11 mouse cellular contexts compared by ENCODE assay signal in the genomic region with DNA sequence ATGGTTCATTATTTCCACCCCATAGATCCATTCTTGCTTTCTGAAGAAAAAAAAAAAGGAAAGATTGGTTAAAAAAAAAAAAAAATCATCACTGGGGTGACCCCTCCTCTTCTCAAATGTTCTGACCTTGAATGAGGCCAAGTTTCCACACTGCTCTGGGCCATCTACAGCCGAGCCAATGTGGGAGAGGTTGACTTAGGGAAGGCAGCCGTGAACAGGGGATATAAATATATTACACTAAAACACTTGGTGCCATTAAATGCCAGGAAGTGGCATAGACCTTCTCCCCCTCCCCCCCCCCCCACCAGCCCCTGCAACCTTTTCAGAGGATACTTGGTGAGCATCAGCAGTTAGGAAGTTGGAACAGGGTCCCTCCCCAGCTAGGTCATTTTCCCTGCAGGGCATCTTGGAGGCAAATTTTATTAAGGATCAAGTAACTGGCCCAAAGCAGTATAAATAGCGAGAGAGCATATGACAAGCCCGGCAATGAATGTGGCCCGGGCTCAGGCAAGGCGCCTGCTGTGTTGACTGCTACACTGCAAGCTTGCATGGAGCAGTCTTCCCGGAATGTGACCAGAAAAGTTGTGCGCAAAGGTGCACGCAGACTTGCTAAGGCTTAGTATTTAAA.
DNase-seq lines count a peak whose midpoint lies in the region; ATAC-seq lines count a peak whose summit lies in the region.
"Had no signal": no experiment of that assay in that cellular context is flagged by ENCODE, and none has a peak within 500 bp of the region (broad histone marks: within the 10 kb centered on the region; RNA-seq: fewer than 3 reads in every experiment).

No protein-coding gene starts in this region.

- H3K27ac ChIP-seq in midbrain, embryonic 13.5 days, result no peak overlapping the region

- H3K36me3 ChIP-seq in midbrain, embryonic 13.5 days, result no peaks in the 10 kb centered on the region
- H3K36me3 ChIP-seq: G1E had no signal

- H3K27me3 ChIP-seq in midbrain, embryonic 13.5 days, result no peaks in the 10 kb centered on the region

- H3K9me3 ChIP-seq in midbrain, embryonic 13.5 days, result no peaks in the 10 kb centered on the region
- H3K9me3 ChIP-seq: G1E had no signal

- no peak overlapping the region for H3K4me3 ChIP-seq in midbrain, embryonic 13.5 days (replicated peaks)

- H3K4me1 ChIP-seq in midbrain, embryonic 13.5 days (replicated peaks), result no peaks in the 10 kb centered on the region

- no peak overlapping the region for H3K4me2 ChIP-seq in midbrain, embryonic 13.5 days (replicated peaks)

- no peak for ATAC-seq in midbrain, embryonic 13.5 days

- no peak overlapping the region for H3K9ac ChIP-seq in midbrain, embryonic 13.5 days (replicated peaks)

- WGBS in midbrain, embryonic 13.5 days, result 81% methylated on average over 9 of the region's 9 CpGs

- DNase-seq in adrenal gland, adult (ENCODE audit: inconsistent age in 2 of 2, low spot score in 1 of 2), result peak; percentile 36 to 43
- DNase-seq in adrenal gland, postnatal 25 days, result no peak
- DNase-seq in gastrocnemius, postnatal 25 days, result peak; percentile 67
- peak; percentile 52 to 54 for DNase-seq in heart, postnatal 10 days
- peak; percentile 52 for DNase-seq in kidney, postnatal 14 days
- no peak for DNase-seq in thymus, postnatal 4 days
- DNase-seq in layer of hippocampus, adult 18-20 months (ENCODE audit: low spot score in 2 of 2), result no peak
- DNase-seq: cerebellum, adult 11 months; midbrain, embryonic 14.5 days had no signal

- intact Hi-C loops in heart, postnatal 10 days (cut with DNase I), result loop anchor here (5.0 kb wide), 1 partner anchor 83 kb away; no protein-coding TSS in a partner anchor

Comparison
In these comparisons a context has a peak if more than half of its experiments do, and no peak if none do; other contexts are left out.
1. DNase-seq: peak in adrenal gland, adult (2 of 2), gastrocnemius, postnatal 25 days (single experiment), heart, postnatal 10 days (2 of 2) and kidney, postnatal 14 days (single experiment); none in adrenal gland, postnatal 25 days (single experiment), thymus, postnatal 4 days (single experiment) and layer of hippocampus, adult 18-20 months (0 of 2).